Mouse (Mus musculus): ENCODE data around the gene Hoxc8. TPM values are rescaled to one million over a fixed set of nuclear protein-coding genes. Genes with fewer than 3 reads are reported as not detected.

The Hoxc8 gene
- polyA plus RNA-seq, 1 experiment from 2014 or later, result not detected

MicroRNAs encoded within 50 kb of the gene (microRNA counts, 519-probe panel; counts per million panel counts)
- not detected for microRNA mmu-miR-615-3p
- not detected for microRNA mmu-miR-615-5p

Small RNA genes lying within 50 kb of the gene (microRNA-seq; reads per million reads assigned to microRNA genes)
- 3.7 reads per million, percentile 15 among the genes with 10 or more reads in this experiment for gene Mir196a-2
- 11.6 reads per million, percentile 30 among the genes with 10 or more reads in this experiment for gene Mir615

Other genes starting within 250 kb of the Hoxc8 start
- gene Hoxc13, start 69.5 kb upstream of the Hoxc8 start, polyA plus RNA-seq (2015; fragmentation: Nextera tagmentation; extraction: Ambion mirVana), result not detected in 2 replicates
- gene Hoxc12, start 53.9 kb upstream of the Hoxc8 start, polyA plus RNA-seq (2015; fragmentation: Nextera tagmentation; extraction: Ambion mirVana), result not detected in 2 replicates
- gene Hoxc11, start 36.2 kb upstream of the Hoxc8 start, polyA plus RNA-seq (2015; fragmentation: Nextera tagmentation; extraction: Ambion mirVana), result not detected in 2 replicates
- not detected in 2 replicates for gene Hoxc10, start 23.8 kb upstream of the Hoxc8 start, polyA plus RNA-seq (2015; fragmentation: Nextera tagmentation; extraction: Ambion mirVana)
- gene Hoxc5, start 23.2 kb upstream of the Hoxc8 start, polyA plus RNA-seq (2015; fragmentation: Nextera tagmentation; extraction: Ambion mirVana), result not detected in 2 replicates
- gene Hoxc9, start 14.2 kb upstream of the Hoxc8 start, polyA plus RNA-seq (2015; fragmentation: Nextera tagmentation; extraction: Ambion mirVana), result not detected in 2 replicates
- not detected in 2 replicates for gene Hoxc6, start 7.7 kb downstream of the Hoxc8 start, polyA plus RNA-seq (2015; fragmentation: Nextera tagmentation; extraction: Ambion mirVana)
- gene Hoxc4, start 28.3 kb downstream of the Hoxc8 start, polyA plus RNA-seq (2015; fragmentation: Nextera tagmentation; extraction: Ambion mirVana), result not detected in 2 replicates
- gene Smug1, start 176.5 kb downstream of the Hoxc8 start, polyA plus RNA-seq (2015; fragmentation: Nextera tagmentation; extraction: Ambion mirVana), result 28.0 and 29.2 TPM in 2 replicates
- 132 and 139 TPM in 2 replicates for gene Cbx5, start 249.2 kb downstream of the Hoxc8 start, polyA plus RNA-seq (2015; fragmentation: Nextera tagmentation; extraction: Ambion mirVana)
- 935 and 1,030 TPM in 2 replicates for gene Hnrnpa1, start 249.8 kb downstream of the Hoxc8 start, polyA plus RNA-seq (2015; fragmentation: Nextera tagmentation; extraction: Ambion mirVana)